In genomic region chr11:59899711-59900685, GRCm38 (mm10) we compare ENCODE assay signal across 8 mouse cellular contexts. TPM values are rescaled to one million over a fixed set of nuclear protein-coding genes. Genes with fewer than 3 reads are reported as not detected.
DNase-seq lines count a peak whose midpoint lies in the region; ATAC-seq and TF ChIP-seq lines count a peak whose summit lies in the region.

No protein-coding gene starts in this region.

- in situ Hi-C loops in CH12.LX (cut with MboI; ENCODE audit: low pct_ligation_motif_present, low pct_unique_long_range_greater_than_20kb, low sequenced_read_pairs) = no loop called here

- TF ChIP-seq EP300 in CH12.LX (IDR thresholded peaks at IDR 0.05; ENCODE audit: low read length) = no peak

- H3K27me3 ChIP-seq in CH12.LX (replicated peaks) = peaks cover 8% of the 10 kb centered on the region
- H3K27me3 ChIP-seq in intestine, embryonic 16.5 days (replicated peaks; ENCODE audit: control insufficient read depth, insufficient read depth, low read length) = no peaks in the 10 kb centered on the region

- no peak for TF ChIP-seq CTCF in CH12.LX (conservative IDR thresholded peaks at IDR 0.05 in 1 of 2, IDR thresholded peaks at IDR 0.05 in 1 of 2; ENCODE audit: low read depth in 2 of 2, low read length in 2 of 2)

- H3K79me2 ChIP-seq in CH12.LX (replicated peaks; ENCODE audit: control insufficient read depth, extremely low read depth, insufficient read depth, poor library complexity, severe bottlenecking) = no peaks in the 10 kb centered on the region

- no peak for TF ChIP-seq POLR2A in CH12.LX (IDR thresholded peaks at IDR 0.05; ENCODE audit: low read depth, low read length)

- WGBS in intestine, embryonic 16.5 days = 58% methylated on average over 13 of the region's 13 CpGs

- no peak overlapping the region for H3K9ac ChIP-seq in CH12.LX (ENCODE audit: insufficient read depth, low read depth)
- no peak overlapping the region for H3K9ac ChIP-seq in intestine, embryonic 16.5 days (ENCODE audit: low read depth, low read length)

- ATAC-seq in intestine, embryonic 16.5 days = no peak

- no peak overlapping the region for H3K4me2 ChIP-seq in CH12.LX (ENCODE audit: insufficient read depth, low read depth, poor library complexity, severe bottlenecking)
- H3K4me2 ChIP-seq in intestine, embryonic 16.5 days (ENCODE audit: low read depth, low read length) = no peak overlapping the region

- no peak overlapping the region for H3K27ac ChIP-seq in CH12.LX (ENCODE audit: insufficient read depth, low read depth)
- no peak overlapping the region for H3K27ac ChIP-seq in intestine, embryonic 16.5 days (ENCODE audit: low read length)

- no peaks in the 10 kb centered on the region for H3K36me3 ChIP-seq in CH12.LX (replicated peaks in 1 of 2; ENCODE audit: control insufficient read depth in 1 of 2, insufficient read depth in 1 of 2, low read length in 1 of 2)
- no peaks in the 10 kb centered on the region for H3K36me3 ChIP-seq in intestine, embryonic 16.5 days (ENCODE audit: control insufficient read depth, insufficient read depth, low read length)

- no peak for TF ChIP-seq RAD21 in CH12.LX (IDR thresholded peaks at IDR 0.05; ENCODE audit: low read depth, low read length)

- peak; percentile 67 for DNase-seq in adrenal gland, postnatal 10 days
- no peak for DNase-seq in adrenal gland, postnatal 4 days (ENCODE audit: low spot score in 2 of 2)
- DNase-seq in CH12.LX (ENCODE audit: extremely low read depth) = no peak
- DNase-seq in gonadal fat pad, adult 2 months (ENCODE audit: low read depth) = peak; percentile 49
- peak; percentile 58 for DNase-seq in kidney, adult 9 months
- no peak for DNase-seq in yolk sac, embryonic 10.5 days (ENCODE audit: low spot score)
- DNase-seq in cerebellum, adult 9-11 months = no peak

- H3K9me3 ChIP-seq in CH12.LX (replicated peaks; ENCODE audit: low read length) = no peaks in the 10 kb centered on the region
- H3K9me3 ChIP-seq in intestine, embryonic 16.5 days (ENCODE audit: control insufficient read depth, low read length) = no peaks in the 10 kb centered on the region

- no peak overlapping the region for H3K4me3 ChIP-seq in CH12.LX (replicated peaks in 1 of 3; ENCODE audit: low read depth in 2 of 3, low read length in 2 of 3, poor library complexity in 1 of 3)
- H3K4me3 ChIP-seq in intestine, embryonic 16.5 days (ENCODE audit: low read length) = no peak overlapping the region

- dilution Hi-C loops in CH12.LX (cut with MboI; ENCODE audit: extremely low pct_ligation_motif_present, extremely low pct_unique_long_range_greater_than_20kb, low sequenced_read_pairs) = no loop called here

- H3K4me1 ChIP-seq in CH12.LX (ENCODE audit: control insufficient read depth in 1 of 2, insufficient read depth in 2 of 2) = peaks cover 7 to 60% of the 10 kb centered on the region in 2 experiments
- peaks cover 16% of the 10 kb centered on the region for H3K4me1 ChIP-seq in intestine, embryonic 16.5 days (ENCODE audit: control insufficient read depth, insufficient read depth, low read length)

TF ChIP-seq in CH12.LX, 34 proteins besides CTCF, POLR2A, EP300 and RAD21:
- TF ChIP-seq IRF4 (IDR thresholded peaks at IDR 0.05; ENCODE audit: low read depth, low read length) (0 out of 2 replicates have a peak, but pooled peaks have one; percentile 21), MAZ (IDR thresholded peaks at IDR 0.05; ENCODE audit: low read depth, low read length) (no peak), TCF12 (IDR thresholded peaks at IDR 0.05; ENCODE audit: low read depth, low read length) (peak; percentile 33; the same call in 1 of the 2 replicates), USF2 (conservative IDR thresholded peaks at IDR 0.05; ENCODE audit: low read depth, low read length) (no peak), USF1 (IDR thresholded peaks at IDR 0.05; ENCODE audit: low read depth, low read length) (no peak), JUN (IDR thresholded peaks at IDR 0.05; ENCODE audit: insufficient read depth, low read depth, low read length) (no peak), ZMIZ1 (IDR thresholded peaks at IDR 0.05; ENCODE audit: low read depth, low read length) (no peak)
TF ChIP-seq in CH12.LX: peak in this region for 2.

RNA-seq across cellular contexts. Expression of gene Med9, which starts 48.0 kb away (rescaled TPM):
- total RNA-seq in adrenal gland, postnatal 10 days (2021) = 10 to 100 TPM; 30.0 to 31.7 TPM
- total RNA-seq in adrenal gland, postnatal 4 days (2021) = 10 to 100 TPM; 36.5 to 41.0 TPM
- total RNA-seq in CH12.LX (2012; rRNA removed) (32.9 and 35.5 TPM in 2 replicates), CH12.LX (2014; rRNA removed) (36.8 and 43.3 TPM in 2 replicates)
- 35.1 and 41.6 TPM in 2 replicates for polyA plus RNA-seq in CH12.LX (2012; ENCODE audit: insufficient read length, low read depth)
- polyA plus RNA-seq in gonadal fat pad, adult 2 months (2012; rRNA removed) = 48.3 and 49.2 TPM in 2 replicates
- 33.0 and 33.4 TPM in 2 replicates for polyA plus RNA-seq in intestine, embryonic 16.5 days (2015; fragmentation: Nextera tagmentation; extraction: Ambion mirVana)

Comparison
In these comparisons a context has a peak if more than half of its experiments do, and no peak if none do; other contexts are left out.
1. DNase-seq: peak in adrenal gland, postnatal 10 days (single experiment), gonadal fat pad, adult 2 months (single experiment) and kidney, adult 9 months (single experiment); none in adrenal gland, postnatal 4 days (0 of 2), CH12.LX (single experiment), yolk sac, embryonic 10.5 days (single experiment) and cerebellum, adult 9-11 months (single experiment).